Mouse (Mus musculus): ENCODE data around the gene Pspn.

The Pspn gene

DNA sequence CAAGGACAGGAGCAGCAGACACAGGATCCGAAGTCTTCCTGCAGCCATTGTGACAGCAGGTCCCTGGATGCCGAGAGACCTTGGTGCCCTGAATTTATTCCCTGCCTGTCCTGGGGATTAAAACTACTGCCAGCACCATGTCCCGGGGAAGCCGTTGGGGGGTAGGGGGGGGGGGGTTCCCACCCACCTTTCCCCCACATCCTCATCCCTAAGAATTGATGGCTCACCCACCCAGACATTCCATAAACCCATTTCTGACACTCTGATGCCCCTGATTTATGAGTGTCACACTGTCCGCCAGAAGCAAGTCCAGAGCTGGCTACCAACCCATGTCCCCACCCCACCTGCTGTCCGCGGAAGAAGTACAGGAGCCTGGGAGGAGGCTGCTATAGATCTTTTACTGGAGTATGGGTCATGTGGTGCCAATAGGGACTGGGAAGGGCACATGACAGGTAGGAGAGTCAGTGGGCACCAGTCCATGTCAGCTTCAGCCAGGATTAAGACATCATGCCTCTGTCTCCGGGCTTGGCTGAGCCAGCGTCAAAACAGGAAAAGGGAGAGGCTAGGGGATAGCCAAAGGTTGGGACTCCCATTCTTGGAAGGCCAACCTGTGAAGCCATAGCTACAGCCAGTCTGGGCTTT, at the start of gene Pspn:
Gene Pspn (minus strand): TSS at position 51 of the 642 bp plus-strand sequence.
- no peak for DNase-seq (ENCODE audit: low read depth)

- no peak for DNase-seq (ENCODE audit: low read depth)
Observed at GRCm38 (mm10) chr17:57048816-57049215, 49.0 kb upstream of the Pspn start.

DNA sequence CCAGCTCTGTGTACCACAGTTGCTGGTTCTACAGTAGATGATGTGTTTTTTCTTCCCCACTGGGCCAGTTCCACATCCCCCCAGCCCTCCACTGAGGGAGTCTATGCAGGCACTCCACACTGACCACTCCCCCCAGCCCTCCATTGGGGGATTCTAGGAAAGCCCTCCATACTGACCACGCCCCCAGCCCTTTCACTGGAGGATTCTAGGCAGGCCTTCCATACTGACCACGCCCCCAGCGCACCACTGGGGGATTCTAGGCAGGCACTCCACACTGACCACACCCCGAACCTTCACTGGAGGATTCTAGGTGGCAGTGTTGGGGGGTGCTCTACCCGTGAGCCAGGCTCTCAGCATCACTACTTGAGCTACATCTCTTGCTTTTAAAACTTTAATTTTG, 47.6 kb upstream of the Pspn start:
- DNase-seq (ENCODE audit: low read depth): no peak

- no peak for DNase-seq (ENCODE audit: low read depth)
Observed at GRCm38 (mm10) chr17:57041554-57041953, 41.7 kb upstream of the Pspn start, which contains the start of gene Slc25a41. TSS of gene Slc25a41 (minus strand) at chr17:57041654.

GRCm38 (mm10) chr17:57038978-57039377, 39.2 kb upstream of the Pspn start:
- DNase-seq (ENCODE audit: low read depth): peak; percentile 39

DNA sequence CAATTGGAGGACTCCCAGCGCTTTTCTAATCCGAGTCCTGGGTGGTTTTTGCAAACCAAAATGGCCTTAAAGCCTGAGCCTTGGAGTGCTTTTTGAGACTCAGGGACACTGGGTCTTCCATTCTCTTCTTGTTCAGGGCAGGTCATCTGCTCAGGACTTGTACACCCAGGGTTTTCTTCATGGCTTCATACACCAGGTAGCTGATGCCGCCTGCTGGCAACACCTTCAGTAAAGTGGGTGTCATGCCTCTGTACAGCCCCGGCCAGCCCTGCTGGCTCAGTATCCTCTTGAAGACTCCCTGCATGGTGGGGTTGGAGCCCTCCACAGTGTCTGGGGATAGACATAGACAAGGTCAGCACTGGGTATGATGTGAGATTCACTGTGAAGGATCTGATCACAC, 33.0 kb upstream of the Pspn start:
- peak; percentile 34 for DNase-seq (ENCODE audit: low read depth)

DNA sequence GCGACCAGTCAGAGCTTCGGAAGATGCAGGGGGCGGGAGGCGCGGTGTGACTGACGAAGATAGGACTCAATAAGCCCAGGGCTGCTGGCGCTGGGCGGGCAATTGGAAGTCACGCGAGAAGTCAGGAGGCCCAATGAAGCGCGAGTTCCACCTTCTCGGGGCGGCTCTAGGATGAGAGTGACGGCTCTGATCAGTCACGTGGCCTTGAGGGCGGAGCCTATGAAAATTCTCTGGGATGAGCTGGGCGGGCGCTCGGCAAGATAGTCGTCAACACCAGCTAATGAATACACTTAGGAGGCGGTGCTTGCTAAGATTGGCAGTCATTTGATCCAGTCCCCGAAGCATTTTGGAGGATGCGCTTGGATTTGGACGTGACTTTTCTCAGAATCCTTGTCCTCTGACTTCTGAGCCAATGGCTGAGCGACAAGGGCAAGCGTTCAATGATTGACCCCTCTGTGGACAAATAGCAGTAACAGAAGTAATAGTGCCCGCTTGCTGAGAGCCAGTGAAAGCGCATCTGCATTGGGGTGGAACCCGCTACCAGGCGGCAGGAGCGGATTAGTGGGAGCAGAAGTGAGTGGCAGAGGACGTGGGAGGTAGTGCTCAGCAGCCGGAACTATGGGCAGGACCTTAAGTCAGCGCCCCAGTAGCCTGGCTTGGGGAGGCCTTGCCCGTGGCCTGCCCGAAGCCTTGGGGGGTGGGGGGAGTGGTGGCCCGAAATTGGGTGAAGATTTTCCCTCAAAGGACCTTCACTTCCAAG, 32.0 kb upstream of the Pspn start:
- DNase-seq (ENCODE audit: low read depth): peak; percentile 100

- peak; percentile 65 for DNase-seq (ENCODE audit: low read depth)
Observed at GRCm38 (mm10) chr17:57030931-57031660, 31.3 kb upstream of the Pspn start, which contains the start of gene Khsrp. TSS of gene Khsrp (minus strand) at chr17:57031522.

GRCm38 (mm10) chr17:57029691-57030090, 29.9 kb upstream of the Pspn start:
- peak; percentile 42 for DNase-seq (ENCODE audit: low read depth)

DNA sequence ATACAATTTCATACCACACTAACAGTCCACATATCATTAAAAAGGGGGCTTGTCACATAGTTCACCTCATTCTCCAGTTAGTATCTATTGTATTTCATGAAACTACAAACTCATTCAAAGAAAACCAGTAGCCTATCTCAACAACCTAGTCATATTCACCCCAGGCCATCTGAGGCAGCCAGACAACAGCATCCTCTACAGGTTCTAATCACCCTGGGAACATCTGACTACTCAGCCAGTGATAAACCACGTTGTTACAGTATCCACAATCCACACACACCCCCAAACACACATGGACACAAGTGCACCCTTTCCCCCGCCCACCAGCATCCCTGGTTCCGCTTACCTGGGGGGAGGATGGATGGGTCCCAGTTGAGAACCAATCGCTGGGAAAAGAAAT, 27.7 kb upstream of the Pspn start:
- DNase-seq (ENCODE audit: low read depth): no peak

- no peak for DNase-seq (ENCODE audit: low read depth)
Observed at GRCm38 (mm10) chr17:57020960-57021359, 21.1 kb upstream of the Pspn start.

- DNase-seq (ENCODE audit: low read depth): no peak
Observed at GRCm38 (mm10) chr17:57019693-57020092, 19.9 kb upstream of the Pspn start.

DNA sequence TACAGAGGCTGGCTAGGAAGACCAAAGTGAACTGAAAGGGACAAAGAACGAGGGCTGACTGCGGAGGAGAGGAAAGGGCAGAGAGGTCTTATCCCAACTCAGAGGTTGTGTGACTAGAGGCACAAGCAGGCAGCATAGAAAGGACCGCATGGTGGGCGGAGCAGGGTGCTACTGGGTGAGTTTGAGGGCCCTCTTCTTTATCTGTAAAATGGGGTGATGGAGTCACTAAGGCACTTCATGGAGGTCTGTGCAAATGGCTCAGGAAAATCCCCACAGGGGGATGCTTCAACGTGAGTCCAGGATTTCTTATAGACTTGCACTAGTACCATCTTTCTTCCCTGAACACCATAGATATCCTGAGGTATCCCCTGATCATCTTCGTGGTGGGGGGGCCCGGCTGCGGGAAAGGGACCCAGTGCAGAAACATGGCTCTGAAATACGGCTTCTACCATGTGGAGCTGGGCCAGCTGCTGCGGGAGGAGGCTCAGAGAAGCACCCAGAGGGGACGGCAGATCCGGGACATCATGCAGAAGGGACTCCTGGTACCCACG, 12.5 kb upstream of the Pspn start:
- DNase-seq (ENCODE audit: low read depth): no peak

- DNase-seq (ENCODE audit: low read depth): peak; percentile 100
Observed at GRCm38 (mm10) chr17:57011236-57012141, 11.7 kb upstream of the Pspn start, which contains the start of the genes Gtf2f1 and Gm17949. TSS of gene Gtf2f1 (minus strand) at chr17:57011288. TSS of gene Gm17949 (plus strand) at chr17:57011469.

- no peak for DNase-seq (ENCODE audit: low read depth)
Observed at GRCm38 (mm10) chr17:57010911-57011235, 11.1 kb upstream of the Pspn start.

DNA sequence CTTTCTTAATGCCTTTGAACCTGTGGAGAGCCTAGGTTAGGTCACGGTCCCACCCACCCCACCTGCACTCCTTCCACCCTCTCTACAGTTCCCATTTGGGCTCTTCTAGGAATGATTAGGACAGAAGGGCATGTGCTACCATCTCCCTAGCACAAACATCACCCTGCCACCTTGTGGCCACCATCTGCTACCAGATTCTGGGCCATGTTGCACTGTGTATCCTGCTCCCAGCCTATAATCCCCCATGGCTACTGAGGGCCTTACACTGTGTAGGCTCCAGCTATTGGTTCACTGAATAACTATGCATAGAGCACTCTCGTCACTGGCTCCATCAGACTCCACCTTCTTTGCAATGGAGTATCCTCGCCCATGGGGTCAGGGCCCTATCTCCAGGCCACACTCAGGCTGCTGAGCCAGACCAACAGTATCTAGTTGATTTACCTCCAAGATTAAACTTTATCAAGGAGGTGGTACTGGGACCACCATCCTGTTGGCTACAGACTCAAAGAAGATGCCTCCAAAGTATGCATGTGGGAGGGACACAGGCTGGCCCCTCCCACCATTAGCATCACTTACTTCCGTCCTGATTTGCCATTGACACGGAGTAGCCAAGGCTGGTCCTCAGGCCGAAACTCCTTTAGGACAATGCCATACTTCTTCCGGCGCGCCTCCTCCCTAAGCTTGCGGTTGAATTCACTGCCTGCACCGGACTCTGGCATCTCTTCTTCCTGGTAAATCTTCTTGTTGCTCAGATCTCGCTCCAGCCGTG, 7.5 kb upstream of the Pspn start:
- DNase-seq (ENCODE audit: low read depth): no peak

- no peak for DNase-seq (ENCODE audit: low read depth)
Observed at GRCm38 (mm10) chr17:57003994-57004393, 4.2 kb upstream of the Pspn start.

DNA sequence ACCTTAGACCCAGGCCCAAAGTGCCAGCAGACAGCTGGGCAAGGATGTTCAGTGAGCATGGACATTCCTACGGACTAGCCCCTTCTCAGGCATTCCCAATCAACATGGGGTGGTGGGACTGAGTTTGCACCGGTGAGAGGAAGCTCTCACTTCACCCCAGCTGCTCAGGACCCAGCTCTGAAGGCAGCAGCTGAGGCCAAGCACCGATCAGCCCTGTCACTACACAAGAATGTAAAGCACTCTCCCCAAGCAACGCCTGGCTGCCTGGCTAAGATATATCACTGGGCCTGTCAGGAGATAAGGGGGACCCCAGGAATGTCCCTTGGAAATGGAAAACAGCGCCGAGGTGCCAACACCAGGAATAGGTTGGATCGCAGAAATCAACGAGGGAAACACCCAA, 1.4 kb upstream of the Pspn start:
- no peak for DNase-seq (ENCODE audit: low read depth)

GRCm38 (mm10) chr17:56999414-56999813, 404 bp downstream of the Pspn start:
- DNase-seq (ENCODE audit: low read depth): no peak

DNA sequence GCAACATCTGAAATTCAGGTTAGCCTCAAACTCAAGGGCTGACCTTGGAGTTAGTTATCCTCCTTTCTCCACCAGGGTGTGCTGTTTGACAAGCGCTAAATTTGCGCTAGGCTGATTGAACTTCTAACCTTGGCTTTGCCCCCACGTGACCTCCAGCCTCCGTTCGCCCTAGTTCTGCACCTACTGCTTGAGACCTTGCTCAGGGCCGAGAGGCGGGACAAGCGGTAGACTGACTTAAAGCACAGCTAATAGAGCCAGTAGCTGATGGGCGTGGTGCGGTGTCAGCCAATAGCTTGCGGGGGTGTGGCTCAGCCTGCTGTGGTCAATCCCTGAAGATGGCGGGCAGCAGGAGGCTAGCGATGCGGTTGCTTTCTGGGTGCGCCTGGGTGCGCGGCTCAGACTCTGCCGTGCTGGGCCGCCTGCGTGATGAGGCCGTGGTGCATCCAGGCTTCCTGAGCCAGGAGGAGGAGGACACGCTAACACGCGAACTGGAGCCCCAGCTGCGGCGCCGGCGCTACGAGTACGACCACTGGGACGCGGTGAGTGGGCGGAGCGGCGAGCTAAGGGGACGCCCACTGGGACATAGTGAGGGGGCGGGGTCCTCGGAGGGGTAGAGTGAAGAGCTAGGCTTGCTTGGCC, 2.7 kb downstream of the Pspn start, which contains the start of gene Alkbh7:
Gene Alkbh7 (plus strand): TSS at position 311 of the 639 bp plus-strand sequence.
- DNase-seq (ENCODE audit: low read depth): peak; percentile 99

Measured in induced T-regulatory cell, adult 2 months (primary cell).